Mouse (Mus musculus): ENCODE measurements around the gene Grid1.

GRCm38 (mm10) chr14:34903854-34904253 lies 83.9 kb downstream of the Grid1 start:
- TF ChIP-seq CTCF (IDR thresholded peaks at IDR 0.05) (no peak), EP300 (IDR thresholded peaks at IDR 0.05) (no peak)

Measured in lung, postnatal 0 days (tissue).